Mouse (Mus musculus): ENCODE results near the gene Zfp605.
"Not testable (repeated sequence)": the region's sequence is repeated elsewhere in the genome, so short reads cannot be mapped to it uniquely, and the experiment has no call there.

The Zfp605 gene

DNA sequence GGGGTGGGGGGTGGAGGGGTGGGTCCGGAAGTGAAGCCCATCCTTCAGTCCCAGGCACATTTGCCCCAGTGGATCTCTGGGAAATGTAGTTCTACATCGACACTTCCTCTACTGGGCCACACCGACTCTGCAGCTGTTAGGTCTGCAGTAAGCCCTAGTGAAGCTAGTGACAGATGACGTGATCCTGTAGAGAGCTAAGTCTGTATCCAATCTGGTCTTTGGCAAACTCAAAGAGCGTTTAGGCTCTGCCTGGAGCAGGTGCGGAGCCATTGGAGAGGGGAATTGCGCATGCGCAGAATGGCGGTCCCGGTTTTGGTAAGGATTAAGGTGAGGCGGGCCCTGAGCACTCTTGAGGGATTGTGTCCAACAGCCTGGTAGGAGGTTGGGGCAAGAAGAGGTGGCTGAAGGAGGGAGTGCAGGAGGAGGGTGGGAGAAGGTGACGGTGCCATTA, at the start of gene Zfp605:
TSS of gene Zfp605 (plus strand) at position 102 of the 451 bp plus-strand sequence.
- peak; percentile 90 for DNase-seq (ENCODE audit: low spot score)

DNA sequence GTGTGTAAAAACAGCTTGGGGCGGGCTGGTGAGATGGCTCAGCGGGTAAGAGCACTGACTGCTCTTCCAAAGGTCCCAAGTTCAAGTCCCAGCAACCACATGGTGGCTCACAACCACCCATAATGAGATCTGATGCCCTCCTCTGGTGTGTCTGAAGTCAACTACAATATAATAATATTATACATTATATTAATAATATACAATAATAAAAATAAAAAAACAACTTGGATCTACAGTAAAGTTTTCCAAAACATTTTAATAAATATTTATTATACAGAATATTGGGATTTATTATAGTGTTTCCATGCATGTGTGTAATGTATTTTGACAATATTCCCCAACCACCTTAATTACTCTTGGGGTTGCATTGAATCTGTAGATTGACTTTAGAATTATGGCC, 37.5 kb upstream of the Zfp605 start, which contains the start of gene Gm17655:
TSS of gene Gm17655 (minus strand) at position 101 of the 400 bp plus-strand sequence.
- DNase-seq (ENCODE audit: low spot score): not testable (repeated sequence)

DNA sequence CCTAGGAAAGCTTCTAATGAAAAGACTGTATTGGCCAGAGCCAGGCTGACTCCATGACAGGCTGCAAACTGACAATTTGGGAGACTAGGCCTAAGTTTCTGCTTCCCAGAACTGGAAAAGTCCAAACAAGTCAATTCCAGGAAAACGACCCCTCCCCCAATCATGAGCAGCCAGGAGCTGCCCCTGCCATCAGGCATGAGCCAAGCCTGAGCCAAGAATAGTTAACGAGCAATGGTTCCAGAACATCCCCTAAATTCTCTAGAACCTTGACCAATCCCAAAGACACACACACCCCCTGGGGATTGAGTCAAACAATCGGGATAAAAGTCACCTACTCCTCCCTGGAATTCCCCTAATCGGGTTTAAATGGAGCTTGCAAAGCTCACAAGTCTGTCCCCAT, 26.9 kb upstream of the Zfp605 start:
- DNase-seq (ENCODE audit: low spot score): no peak

DNA sequence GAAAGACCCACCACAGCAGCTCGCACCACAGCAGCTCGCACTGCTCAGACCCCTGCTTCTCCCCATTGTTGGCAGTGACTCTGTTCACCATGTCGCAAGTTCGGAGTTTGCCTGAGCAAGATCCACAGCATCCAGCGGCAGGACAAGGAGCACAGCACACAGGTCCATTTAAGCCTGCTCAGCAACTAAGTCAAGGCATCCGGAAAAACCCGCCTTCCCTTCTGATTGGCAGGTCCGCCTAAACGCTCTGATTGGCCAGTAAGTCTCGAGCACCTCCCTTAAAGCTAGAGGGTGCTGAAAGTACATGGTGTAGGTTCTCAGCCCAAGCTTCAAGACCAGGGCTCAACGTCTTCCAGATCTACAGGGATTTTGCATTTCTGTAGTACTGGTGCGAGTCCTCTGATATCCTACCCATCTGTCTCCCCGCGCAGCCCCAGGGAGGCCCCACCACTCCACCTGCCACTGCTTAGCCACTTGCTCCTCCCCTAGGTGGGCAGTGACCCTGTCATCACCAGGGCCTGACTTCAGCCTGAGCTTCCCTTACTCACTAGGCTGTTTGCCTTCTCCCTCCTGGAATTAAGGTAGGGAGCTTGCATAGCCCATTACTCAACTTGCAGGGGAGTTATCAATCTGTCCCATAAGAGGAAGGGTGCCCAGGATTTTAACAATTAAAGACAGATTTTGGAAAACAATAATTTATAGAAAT, 23.6 kb upstream of the Zfp605 start:
- no peak for DNase-seq (ENCODE audit: low spot score)

DNA sequence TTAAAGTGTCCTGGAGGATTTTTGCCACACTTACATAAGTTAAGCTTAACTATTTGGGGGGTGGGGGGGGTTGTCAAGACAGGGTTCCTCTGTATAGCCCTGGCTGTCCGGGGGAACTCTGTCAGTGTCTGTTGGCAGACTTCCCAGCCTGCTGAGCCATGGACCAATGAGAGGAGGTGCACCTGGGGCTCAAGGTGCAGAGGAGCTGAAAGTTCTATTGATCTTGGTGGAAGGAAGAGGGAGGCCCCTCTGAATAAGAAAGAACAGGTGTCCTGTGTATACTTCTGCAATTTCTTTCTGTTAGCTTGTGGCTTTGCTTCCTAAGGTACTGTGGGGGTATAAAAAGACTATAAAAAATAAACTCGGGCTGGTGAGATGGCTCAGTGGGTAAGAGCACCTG, 18.3 kb upstream of the Zfp605 start:
- no peak for DNase-seq (ENCODE audit: low spot score)

DNA sequence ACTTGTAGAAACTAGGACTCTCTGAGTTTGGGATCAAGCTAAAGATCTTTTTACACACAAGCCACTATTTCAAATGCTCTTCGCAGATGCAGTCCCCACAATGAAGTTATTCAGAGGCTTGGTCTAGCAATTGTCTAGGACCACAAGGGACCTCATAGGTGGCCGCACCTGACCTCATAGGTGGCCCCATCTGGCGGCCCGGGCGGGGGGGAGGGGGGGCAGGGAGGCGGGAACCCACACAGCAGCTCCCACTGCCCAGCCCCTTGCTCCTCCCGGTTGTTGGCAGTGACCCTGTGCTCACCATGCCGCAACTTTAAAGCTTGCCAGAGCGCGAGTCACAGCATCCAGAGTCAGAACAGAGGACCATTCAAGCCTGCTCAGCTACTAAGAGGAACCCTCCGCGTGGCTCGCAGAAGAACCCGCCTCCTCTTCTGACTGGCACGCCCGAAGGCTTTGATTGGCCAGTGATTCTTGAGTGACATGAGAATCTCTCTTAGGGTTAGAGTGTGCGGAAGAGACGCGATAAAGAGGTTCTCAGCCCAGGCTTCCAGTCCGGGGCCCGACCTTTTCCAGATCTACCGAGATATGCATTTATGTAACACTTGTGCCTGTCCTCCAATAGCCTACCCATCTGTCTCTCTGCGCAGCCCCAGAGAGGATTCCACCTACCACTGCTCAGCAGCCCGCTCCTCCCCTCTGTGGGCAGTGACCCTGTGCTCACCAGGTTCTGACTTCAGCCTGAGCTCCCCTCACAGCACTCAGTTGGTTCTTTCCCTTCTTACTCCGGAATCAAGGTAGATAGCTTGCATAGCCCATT, 15.7 kb upstream of the Zfp605 start, which contains the start of gene Gm35315:
TSS of gene Gm35315 (minus strand) at position 391 of the 817 bp plus-strand sequence.
- DNase-seq (ENCODE audit: low spot score): peak; percentile 88

DNA sequence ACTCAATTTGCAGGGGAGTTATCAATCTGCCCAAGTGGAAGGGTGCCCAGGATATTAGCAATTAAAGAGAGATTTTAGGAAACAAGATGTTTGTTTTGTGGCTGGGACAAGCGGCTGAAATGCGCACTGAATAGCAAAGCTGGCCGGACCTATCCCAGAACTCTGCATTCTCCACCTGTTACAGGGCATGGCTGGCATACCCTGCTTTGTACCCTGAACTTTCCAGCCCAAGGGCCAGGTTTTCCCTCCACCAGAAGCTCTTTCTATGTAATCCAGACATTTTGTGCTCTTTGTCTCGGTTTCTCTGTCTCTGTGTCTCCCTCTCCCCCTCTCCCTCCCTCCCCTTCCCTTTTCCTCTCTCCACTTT, 15.1 kb upstream of the Zfp605 start:
- no peak for DNase-seq (ENCODE audit: low spot score)

DNA sequence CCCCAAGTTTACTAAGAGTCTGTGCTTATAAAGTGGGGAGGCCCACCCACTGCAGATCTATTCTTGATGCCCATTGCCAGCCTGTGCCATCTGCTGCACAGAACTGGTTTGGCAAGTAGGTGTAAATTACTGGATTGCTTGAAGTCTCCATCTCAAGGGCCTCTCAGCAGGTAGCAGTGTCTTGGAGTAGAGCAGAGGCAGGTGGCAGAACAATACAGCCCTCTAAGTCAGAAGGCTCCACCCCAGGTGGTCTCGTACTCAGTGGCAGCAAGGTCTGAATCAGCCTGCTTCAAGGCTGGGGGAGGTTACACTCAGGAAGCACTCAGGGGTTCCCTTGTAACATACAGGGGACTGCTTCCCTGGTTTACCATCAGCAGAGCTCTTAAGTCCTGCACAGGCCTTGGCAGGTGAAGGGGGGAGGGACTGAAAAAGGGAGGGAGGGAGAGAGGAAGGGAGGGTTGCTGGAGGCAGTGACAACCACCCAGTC, 10.9 kb upstream of the Zfp605 start:
- DNase-seq (ENCODE audit: low spot score): no peak

DNA sequence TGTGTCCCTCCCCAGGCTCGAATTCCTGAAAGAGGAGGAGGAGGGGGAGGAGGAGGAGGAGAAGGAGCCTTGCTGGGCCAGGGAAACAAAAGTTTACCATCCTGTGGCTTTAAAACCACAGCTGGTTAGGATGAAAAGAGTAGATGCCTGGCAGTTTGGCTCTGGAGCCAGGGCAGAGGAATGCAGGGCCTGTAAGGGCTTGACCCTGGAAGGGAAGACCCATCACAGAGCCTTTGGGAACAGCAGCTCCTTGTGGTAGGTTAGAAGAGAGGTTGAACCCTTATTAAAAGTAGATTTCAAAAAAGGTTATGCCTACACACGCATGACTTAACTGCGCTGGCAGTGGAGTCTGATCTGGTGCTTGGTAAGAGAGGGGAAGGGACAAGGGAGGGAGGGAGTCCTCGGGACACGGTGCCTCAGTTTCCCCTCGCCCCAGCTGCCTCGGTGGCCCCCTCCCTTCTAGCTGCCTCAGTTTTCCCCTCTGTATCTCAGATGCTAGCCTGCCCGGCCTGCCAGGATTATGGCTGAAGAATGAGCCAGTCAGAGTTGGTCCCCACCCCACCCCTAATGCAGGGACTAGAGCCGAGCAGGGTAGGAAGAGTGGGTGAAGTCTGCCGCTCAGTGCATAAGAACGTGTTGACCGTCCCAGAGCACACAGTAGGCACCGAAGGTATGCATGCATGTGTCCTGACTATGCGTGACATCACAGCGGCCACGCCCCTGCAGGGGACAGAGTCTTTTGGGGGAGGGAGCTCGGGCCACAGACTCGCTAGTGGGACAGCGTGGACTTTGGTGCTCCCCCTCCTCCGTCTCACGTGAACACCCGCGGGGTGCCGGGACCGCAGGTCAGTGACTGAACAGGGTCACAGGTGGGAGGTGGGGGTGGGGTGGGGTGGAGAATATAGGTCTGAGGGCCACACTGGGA, 10.0 kb upstream of the Zfp605 start, which contains the start of gene Plcxd1:
TSS of gene Plcxd1 (plus strand) at position 314 of the 925 bp plus-strand sequence.
- DNase-seq (ENCODE audit: low spot score): no peak

DNA sequence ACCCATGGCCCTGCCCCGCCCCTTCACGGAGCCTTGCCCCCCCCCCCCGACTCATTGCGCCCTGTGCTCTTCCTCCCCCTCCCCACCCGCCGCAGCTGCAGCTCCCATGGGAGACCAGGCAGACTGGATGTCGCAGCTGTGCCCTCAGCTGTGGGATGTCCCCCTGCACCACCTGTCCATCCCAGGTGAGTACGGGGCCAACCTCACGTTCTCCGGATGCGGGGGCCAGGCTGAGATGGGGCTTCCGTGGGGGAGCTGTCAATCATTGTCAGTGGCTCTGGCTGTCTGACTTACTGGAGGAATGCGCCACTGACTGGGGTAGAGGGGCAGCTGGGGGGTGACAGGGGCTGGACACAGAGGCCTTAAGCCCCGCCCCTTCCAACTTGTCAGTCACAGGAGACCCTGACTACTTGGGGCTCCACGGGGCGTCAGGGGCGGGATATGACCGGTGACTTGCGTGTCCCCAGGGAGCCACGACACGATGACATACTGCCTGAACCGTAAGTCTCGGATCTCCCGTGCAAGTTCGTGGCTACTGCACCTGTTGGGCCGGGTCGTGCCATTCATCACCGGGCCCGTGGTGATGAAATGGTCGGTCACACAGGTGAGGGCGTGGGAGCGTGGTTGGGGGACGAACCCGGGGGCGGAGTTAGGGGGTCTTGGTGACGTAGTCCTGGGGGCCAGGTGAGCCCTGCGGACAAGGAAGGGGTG, 8.8 kb upstream of the Zfp605 start:
- peak; percentile 11 for DNase-seq (ENCODE audit: low spot score)

DNA sequence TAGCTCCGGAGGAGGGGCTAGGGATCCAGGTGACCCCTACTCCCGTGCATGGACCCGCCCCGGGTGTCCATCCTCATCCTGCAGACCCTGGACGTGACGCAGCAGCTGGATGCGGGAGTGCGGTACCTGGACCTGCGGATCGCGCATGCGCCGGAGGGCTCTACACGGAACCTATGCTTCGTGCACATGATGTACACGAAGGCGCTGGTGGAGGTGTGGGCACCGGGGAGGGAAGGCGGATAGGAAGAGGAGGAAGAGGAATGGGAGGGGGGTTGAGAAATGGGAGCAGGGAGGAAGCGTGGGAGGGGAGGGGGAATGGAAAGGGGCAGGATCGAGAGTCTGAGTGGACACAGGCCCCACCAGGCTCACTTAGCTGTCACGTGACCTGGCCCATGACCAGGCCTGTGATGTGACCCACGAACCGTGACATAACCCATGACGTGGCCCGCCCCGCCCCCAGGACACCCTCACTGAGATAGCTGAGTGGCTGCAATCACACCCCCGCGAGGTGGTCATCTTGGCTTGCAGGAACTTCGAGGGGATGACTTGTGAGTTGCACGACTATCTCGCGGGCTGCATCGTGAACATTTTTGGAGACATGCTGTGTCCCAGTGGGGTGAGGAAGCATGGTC, 8.1 kb upstream of the Zfp605 start:
- DNase-seq (ENCODE audit: low spot score): peak; percentile 25

DNA sequence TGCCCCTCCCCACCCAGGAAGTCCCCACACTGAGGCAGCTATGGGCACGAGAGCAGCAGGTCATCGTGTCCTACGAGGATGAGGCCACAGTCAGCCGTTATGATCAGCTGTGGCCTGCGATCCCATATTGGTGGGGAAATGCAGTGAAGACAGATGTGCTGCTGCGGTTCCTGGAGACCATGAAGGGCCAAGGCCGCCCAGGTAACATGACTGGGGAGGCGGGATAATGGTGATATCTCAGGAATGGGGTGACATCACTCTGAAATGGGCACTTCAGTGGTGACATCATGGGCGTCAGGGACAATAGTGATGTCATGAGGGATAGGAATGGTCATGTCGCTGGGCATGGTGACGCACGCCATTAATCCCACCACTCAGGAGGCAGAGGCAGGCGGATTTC, 7.5 kb upstream of the Zfp605 start:
- no peak for DNase-seq (ENCODE audit: low spot score)

DNA sequence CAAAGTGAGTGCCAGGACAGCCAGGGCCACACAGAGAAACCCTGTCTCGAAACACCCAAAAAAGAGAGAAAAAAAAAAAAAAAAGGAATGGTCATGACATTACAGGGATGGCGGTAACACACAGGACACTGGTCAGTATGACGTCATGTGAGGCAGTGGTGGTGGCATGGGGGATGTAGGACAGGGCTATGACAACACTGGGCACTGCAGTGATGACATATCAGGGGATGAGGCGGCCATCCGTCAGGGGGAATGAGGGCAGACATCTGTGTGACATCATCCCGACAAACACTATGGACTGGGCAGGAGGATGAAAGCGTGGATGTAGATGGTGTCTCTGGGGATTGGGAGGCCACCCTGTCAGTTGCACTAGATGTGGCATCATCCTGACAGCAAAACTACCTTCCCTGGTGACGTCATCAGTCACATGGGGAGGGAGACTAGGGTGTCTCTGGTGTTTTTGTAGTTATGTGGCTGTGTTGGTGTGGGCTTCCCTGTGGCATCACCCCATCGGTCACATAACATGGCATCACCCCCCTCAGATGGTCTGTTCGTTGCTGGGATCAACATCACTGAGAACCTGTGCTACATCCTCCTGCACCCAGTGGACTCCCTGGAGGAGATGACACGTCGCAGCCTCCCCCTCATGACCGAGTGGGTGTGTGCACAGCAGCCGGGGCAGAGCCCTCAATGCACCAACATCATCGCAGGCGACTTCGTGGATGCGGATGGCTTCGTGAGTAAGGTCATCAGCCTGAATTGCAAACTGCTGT, 6.9 kb upstream of the Zfp605 start:
- DNase-seq (ENCODE audit: low spot score): no peak

DNA sequence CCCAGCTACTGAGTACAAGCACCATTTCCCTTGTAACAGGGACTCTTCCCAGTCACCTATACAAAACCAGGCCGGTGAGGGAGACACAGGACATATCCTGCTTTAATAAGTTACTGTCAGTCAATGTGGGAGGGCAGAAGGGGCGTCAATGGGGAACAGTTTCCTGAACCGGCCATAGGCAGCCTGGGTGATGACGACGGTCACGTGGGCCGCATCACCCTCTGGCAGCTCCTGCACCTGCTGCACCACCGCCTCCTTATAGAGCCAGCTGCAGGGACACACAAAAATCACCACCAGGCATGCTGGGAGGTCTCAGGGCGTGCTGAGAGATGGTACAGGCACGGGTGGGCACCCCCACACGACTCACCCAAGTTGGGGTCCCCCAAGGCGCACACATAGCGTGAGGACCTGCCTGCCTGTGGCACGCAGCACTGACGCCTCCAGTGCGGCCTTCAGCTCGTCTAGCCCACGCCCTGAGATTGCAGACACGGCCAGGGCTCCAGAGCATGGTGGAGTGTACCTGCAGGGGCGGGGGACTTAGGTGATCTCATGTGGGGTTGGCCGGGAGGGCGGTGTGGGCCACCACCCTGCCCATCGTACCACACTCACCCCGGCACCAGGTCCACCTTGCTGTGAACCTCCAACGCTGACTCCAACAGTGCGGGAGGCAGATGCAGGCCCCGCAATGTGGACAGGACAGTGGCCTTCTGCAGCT, 5.8 kb upstream of the Zfp605 start:
- DNase-seq (ENCODE audit: low spot score): no peak

DNA sequence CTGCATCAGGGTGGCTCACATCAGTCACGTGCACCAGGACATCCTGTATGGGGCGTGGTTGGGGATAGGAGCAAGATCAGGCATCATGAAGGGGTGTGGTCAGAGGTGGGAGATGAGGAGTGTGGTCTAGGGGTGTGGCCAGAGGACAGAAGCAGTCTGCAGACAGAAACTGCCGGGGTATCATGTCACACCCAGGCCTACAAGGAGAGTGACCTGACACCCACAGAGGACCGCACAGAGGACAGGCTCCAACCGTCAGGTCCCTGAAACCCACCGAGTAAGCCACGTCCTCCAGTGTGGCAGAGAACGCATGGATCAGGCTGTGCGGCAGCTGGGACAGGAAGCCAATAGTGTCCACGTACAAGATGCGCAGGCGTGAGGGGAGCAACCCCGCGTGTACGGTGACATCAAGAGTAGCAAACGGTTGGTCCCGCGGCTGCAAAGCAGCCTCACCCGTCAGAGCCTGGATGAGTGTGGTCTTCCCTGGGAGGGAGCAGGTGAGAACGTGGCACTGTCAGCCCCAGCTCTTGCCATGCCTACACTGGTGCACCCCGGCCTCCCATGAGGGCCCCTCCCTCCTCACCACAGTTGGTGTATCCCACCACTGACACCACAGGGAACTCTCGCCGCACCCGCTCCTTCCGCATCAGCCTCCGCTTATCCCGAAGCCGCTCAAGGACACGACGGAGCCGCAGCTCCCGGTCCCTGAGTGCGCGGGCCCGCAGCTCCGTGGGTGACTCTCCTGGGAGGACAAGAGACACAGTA, 5.1 kb upstream of the Zfp605 start:
- no peak for DNase-seq (ENCODE audit: low spot score)

DNA sequence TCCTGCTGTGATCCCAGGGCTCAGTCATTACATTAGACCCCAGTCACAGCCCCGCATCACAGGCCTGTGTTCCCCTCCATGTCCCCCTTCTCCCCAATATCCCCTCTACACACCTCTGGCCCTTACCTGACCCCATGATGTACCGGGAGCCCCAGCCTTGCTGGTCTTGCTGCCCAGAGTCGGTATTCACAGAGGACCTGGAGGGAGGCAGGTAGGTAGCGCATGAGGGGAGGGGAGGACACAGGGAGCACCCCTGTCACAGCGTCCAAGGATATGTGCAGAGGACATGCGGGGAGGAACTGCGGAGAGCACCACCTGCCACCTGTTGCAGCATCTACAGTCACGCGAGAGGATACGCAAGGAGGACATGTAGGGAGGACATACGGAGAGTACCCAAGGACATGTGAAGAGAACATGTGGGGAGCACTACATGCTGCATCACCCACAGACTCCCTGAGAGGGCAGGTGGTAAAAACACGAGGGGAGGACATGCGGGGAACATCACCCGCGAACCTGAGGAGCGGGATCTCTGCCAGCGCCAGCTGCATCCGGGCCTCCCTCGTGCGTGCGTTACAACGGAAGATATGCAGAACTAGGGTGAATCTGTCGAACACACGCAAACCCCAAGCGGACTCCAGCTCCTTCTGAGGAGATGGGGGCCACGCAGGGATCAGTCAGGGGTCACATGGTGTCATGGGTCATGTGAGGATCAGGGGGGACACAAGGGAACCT, 3.6 kb upstream of the Zfp605 start:
- DNase-seq (ENCODE audit: low spot score): no peak

DNA sequence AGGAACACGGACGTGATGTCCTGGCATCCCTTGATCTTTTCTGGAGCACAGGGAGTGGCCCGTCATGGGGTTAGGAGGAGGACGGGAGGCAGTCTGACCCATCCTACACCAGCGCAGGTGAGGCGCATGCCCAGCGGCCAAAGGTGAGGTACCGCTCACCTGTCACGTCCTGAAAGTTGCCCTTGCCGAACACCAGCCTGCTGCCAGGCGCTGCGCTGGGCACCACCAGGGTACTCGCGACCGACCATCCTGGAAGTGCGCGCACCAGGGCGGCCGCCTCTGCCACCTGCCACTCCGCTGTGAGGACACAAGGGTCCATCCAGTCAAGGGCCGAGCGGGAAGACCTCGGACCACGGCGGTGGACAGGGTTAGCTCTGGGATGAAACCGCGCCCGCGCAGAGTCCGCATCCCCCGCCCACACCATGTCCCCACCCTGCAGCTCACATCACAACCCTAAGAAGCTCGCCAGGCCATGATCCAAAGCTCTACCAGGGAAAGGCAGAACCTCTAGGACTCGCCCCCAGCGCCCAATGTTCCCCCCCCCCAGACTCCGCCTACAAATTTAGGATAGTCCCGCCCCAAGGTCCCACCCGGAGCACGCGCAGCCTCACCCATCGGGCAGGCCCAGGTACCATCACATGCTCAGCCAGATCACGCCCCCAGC, 2.9 kb upstream of the Zfp605 start:
- DNase-seq (ENCODE audit: low spot score): no peak
